In the genomic region with DNA sequence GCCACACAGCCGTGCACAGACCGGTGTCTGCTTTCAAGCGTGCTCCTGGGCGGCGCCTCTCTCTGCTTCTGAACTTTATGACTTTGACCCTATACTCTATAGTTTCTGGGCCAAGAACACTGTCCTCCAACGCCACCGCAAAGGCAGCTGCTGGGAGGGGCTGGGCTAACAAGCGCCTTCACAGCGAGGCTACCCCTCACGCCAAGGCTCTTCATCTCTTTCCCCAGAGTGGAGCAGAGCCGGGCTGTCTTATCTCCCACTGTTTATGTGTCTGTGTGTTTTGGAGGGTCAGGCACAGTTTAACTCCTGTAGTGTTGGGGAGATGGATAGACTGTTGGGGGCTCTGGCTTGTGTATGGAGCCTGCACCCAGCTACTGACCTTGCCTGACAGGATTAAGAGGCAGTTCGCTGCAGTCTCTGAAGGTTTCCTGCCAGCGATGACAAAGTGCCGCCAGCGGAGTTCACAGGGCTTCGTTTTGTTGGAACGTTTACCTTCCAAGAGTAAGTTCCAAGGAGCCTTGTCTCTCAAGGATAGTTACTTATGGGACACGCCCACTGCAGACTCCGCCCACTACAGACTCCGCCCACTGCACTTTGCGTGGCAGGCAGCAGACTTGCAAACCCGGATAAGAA, we compare ENCODE assay signal across 9 mouse cellular contexts. TPM values are rescaled to one million over a fixed set of nuclear protein-coding genes. Genes with fewer than 3 reads are reported as not detected.
DNase-seq lines count a peak whose midpoint lies in the region; ATAC-seq and TF ChIP-seq lines count a peak whose summit lies in the region.
"Had no signal": no experiment of that assay in that cellular context is flagged by ENCODE, and none has a peak within 500 bp of the region (broad histone marks: within the 10 kb centered on the region; RNA-seq: fewer than 3 reads in every experiment).

No protein-coding gene starts in this region.

- no peak overlapping the region for H3K27ac ChIP-seq in heart, embryonic 11.5 days (ENCODE audit: low read depth, low read length)
- H3K27ac ChIP-seq in intestine, embryonic 16.5 days (ENCODE audit: low read length) = peak overlapping the region; percentile 91
- no peak overlapping the region for H3K27ac ChIP-seq in lung, postnatal 0 days (ENCODE audit: low read length)
- no peak overlapping the region for H3K27ac ChIP-seq in layer of hippocampus, adult 2 months

- no peak overlapping the region for H3K4me3 ChIP-seq in heart, embryonic 11.5 days (ENCODE audit: low read depth, low read length)
- peak overlapping the region; percentile 27; the same call in 1 of the 2 replicates for H3K4me3 ChIP-seq in intestine, embryonic 16.5 days (ENCODE audit: low read length)
- H3K4me3 ChIP-seq in lung, postnatal 0 days (ENCODE audit: low read depth, low read length) = no peak overlapping the region
- H3K4me3 ChIP-seq in layer of hippocampus, adult 2 months = no peak overlapping the region

- H3K27me3 ChIP-seq in heart, embryonic 11.5 days (ENCODE audit: control insufficient read depth, insufficient read depth, low read length) = peaks cover under 1% of the 10 kb centered on the region; the same call in 1 of the 2 replicates
- H3K27me3 ChIP-seq in intestine, embryonic 16.5 days (replicated peaks; ENCODE audit: control insufficient read depth, insufficient read depth, low read length) = no peaks in the 10 kb centered on the region
- H3K27me3 ChIP-seq in lung, postnatal 0 days (replicated peaks; ENCODE audit: insufficient read depth, low read length) = no peaks in the 10 kb centered on the region

- intact Hi-C loops in heart, postnatal 14 days (cut with DNase I) = no loop called here

- H3K4me1 ChIP-seq in heart, embryonic 11.5 days (ENCODE audit: control insufficient read depth, insufficient read depth, low read length) = peaks cover 14% of the 10 kb centered on the region
- H3K4me1 ChIP-seq in intestine, embryonic 16.5 days (ENCODE audit: control insufficient read depth, insufficient read depth, low read length) = peaks cover 44% of the 10 kb centered on the region
- peaks cover 8% of the 10 kb centered on the region for H3K4me1 ChIP-seq in lung, postnatal 0 days (ENCODE audit: insufficient read depth, low read depth, low read length)

- no peak for ATAC-seq in heart, embryonic 11.5 days (replicated peaks; ENCODE audit: insufficient number of reproducible peaks, low FRiP score, low TSS enrichment)
- peak; percentile 84 for ATAC-seq in intestine, embryonic 16.5 days
- ATAC-seq in lung, postnatal 0 days = peak; percentile 66
- ATAC-seq in activated CD4-positive, CD25-positive, alpha-beta regulatory T cell, adult 4 months = no peak

- TF ChIP-seq CTCF in lung, postnatal 0 days (IDR thresholded peaks at IDR 0.05) = no peak
- TF ChIP-seq CTCF in layer of hippocampus, adult 2 months (conservative IDR thresholded peaks at IDR 0.05) = no peak

- TF ChIP-seq EP300 in lung, postnatal 0 days (IDR thresholded peaks at IDR 0.05) = no peak

- no peak overlapping the region for H3K9ac ChIP-seq in heart, embryonic 11.5 days (ENCODE audit: low read depth, low read length)
- peak overlapping the region; percentile 42 for H3K9ac ChIP-seq in intestine, embryonic 16.5 days (ENCODE audit: low read depth, low read length)
- no peak overlapping the region for H3K9ac ChIP-seq in lung, postnatal 0 days (replicated peaks; ENCODE audit: low read depth)

- H3K4me2 ChIP-seq in heart, embryonic 11.5 days = peak overlapping the region; percentile 34
- H3K4me2 ChIP-seq in intestine, embryonic 16.5 days (ENCODE audit: low read depth, low read length) = peak overlapping the region; percentile 52
- peak overlapping the region; percentile 25; the same call in 1 of the 2 replicates for H3K4me2 ChIP-seq in lung, postnatal 0 days (replicated peaks; ENCODE audit: low read depth, low read length)

- no peaks in the 10 kb centered on the region for H3K36me3 ChIP-seq in heart, embryonic 11.5 days (ENCODE audit: control insufficient read depth, insufficient read depth, low read length)
- no peaks in the 10 kb centered on the region for H3K36me3 ChIP-seq in intestine, embryonic 16.5 days (ENCODE audit: control insufficient read depth, insufficient read depth, low read length)
- no peaks in the 10 kb centered on the region for H3K36me3 ChIP-seq in lung, postnatal 0 days (ENCODE audit: insufficient read depth, low read length)
- H3K36me3 ChIP-seq: G1E had no signal

- WGBS in heart, embryonic 11.5 days (ENCODE audit: insufficient replicate concordance) = 28% methylated on average over 22 of the region's 22 CpGs
- WGBS in intestine, embryonic 16.5 days = 11% methylated on average over 22 of the region's 22 CpGs
- WGBS in lung, postnatal 0 days = 12% methylated on average over 22 of the region's 22 CpGs

- no peaks in the 10 kb centered on the region for H3K9me3 ChIP-seq in heart, embryonic 11.5 days (replicated peaks; ENCODE audit: control insufficient read depth, low read length)
- H3K9me3 ChIP-seq in intestine, embryonic 16.5 days (ENCODE audit: control insufficient read depth, low read length) = no peaks in the 10 kb centered on the region
- H3K9me3 ChIP-seq in lung, postnatal 0 days (ENCODE audit: low read length) = no peaks in the 10 kb centered on the region

- no peak for DNase-seq in heart, postnatal 14 days
- DNase-seq in WW6 (ENCODE audit: low read depth, low spot score) = peak; percentile 65
- peak; percentile 81 for DNase-seq in lung, postnatal 0 days (ENCODE audit: low spot score)
- DNase-seq in layer of hippocampus, adult 18-20 months (ENCODE audit: low spot score in 2 of 2) = no peak
- DNase-seq in layer of hippocampus, adult 2 months (ENCODE audit: low spot score in 2 of 2) = no peak

RNA-seq across cellular contexts. Expression of a gene that starts 25.6 kb away (rescaled TPM):
- polyA plus RNA-seq in heart, embryonic 11.5 days (2014; fragmentation: Nextera tagmentation; extraction: Ambion mirVana) = 202 and 221 TPM in 2 replicates
- total RNA-seq in heart, postnatal 14 days (2021) = 10 to 100 TPM; 47.7 to 58.4 TPM
- 214 and 235 TPM in 2 replicates for polyA plus RNA-seq in intestine, embryonic 16.5 days (2015; fragmentation: Nextera tagmentation; extraction: Ambion mirVana)
- 131 and 137 TPM in 2 replicates for polyA plus RNA-seq in lung, postnatal 0 days (2015; fragmentation: Nextera tagmentation; extraction: Ambion mirVana)
- 10 to 100 TPM; 74.7 to 96.9 TPM for total RNA-seq in layer of hippocampus, adult 18-20 months (2021)
- total RNA-seq in layer of hippocampus, adult 2 months (2021) = 10 to 100 TPM; 74.1 to 85.4 TPM
- polyA plus RNA-seq in activated CD4-positive, CD25-positive, alpha-beta regulatory T cell, adult 4 months (2017; shearing (Covaris generic)) = 10 to 100 TPM; 60.2 to 68.0 TPM

RNA-seq across cellular contexts. Expression of a gene that starts 26.0 kb away (rescaled TPM):
- polyA plus RNA-seq in heart, embryonic 11.5 days (2014; fragmentation: Nextera tagmentation; extraction: Ambion mirVana) = 1,603 and 1,668 TPM in 2 replicates
- 1,000 to 10,000 TPM; 4,230 to 4,270 TPM for total RNA-seq in heart, postnatal 14 days (2021)
- 1,710 and 1,737 TPM in 2 replicates for polyA plus RNA-seq in intestine, embryonic 16.5 days (2015; fragmentation: Nextera tagmentation; extraction: Ambion mirVana)
- polyA plus RNA-seq in lung, postnatal 0 days (2015; fragmentation: Nextera tagmentation; extraction: Ambion mirVana) = 1,092 and 1,166 TPM in 2 replicates
- total RNA-seq in layer of hippocampus, adult 18-20 months (2021) = 1,000 to 10,000 TPM; 1,117 to 1,130 TPM
- total RNA-seq in layer of hippocampus, adult 2 months (2021) = 1,000 to 10,000 TPM in 1 of 2 experiments, 100 to 1,000 TPM in 1; 991 to 1,040 TPM
- polyA plus RNA-seq in activated CD4-positive, CD25-positive, alpha-beta regulatory T cell, adult 4 months (2017; shearing (Covaris generic)) = 1,000 to 10,000 TPM; 1,217 to 1,292 TPM

RNA-seq across cellular contexts. Expression of a gene that starts 26.1 kb away (rescaled TPM):
- 1.9 and 2.0 TPM in 2 replicates for polyA plus RNA-seq in heart, embryonic 11.5 days (2014; fragmentation: Nextera tagmentation; extraction: Ambion mirVana)
- not detected for total RNA-seq in heart, postnatal 14 days (2021)
- 1.5 TPM in 2 replicates for polyA plus RNA-seq in intestine, embryonic 16.5 days (2015; fragmentation: Nextera tagmentation; extraction: Ambion mirVana)
- polyA plus RNA-seq in lung, postnatal 0 days (2015; fragmentation: Nextera tagmentation; extraction: Ambion mirVana) = 1.00 and 1.3 TPM in 2 replicates
- total RNA-seq in layer of hippocampus, adult 18-20 months (2021) = 1 to 10 TPM; 1.4 to 2.0 TPM
- under 1 TPM in 1 of 2 experiments, not detected in 1; 0.69 TPM for total RNA-seq in layer of hippocampus, adult 2 months (2021)
- not detected for polyA plus RNA-seq in activated CD4-positive, CD25-positive, alpha-beta regulatory T cell, adult 4 months (2017; shearing (Covaris generic))
- total RNA-seq: G1E had no signal

RNA-seq across cellular contexts. Expression of a gene that starts 42.2 kb away (rescaled TPM):
- polyA plus RNA-seq in heart, embryonic 11.5 days (2014; fragmentation: Nextera tagmentation; extraction: Ambion mirVana) = 3.2 and 3.9 TPM in 2 replicates
- total RNA-seq in heart, postnatal 14 days (2021) = 1 to 10 TPM; 3.9 to 4.3 TPM
- polyA plus RNA-seq in intestine, embryonic 16.5 days (2015; fragmentation: Nextera tagmentation; extraction: Ambion mirVana) = 55.5 and 55.6 TPM in 2 replicates
- polyA plus RNA-seq in lung, postnatal 0 days (2015; fragmentation: Nextera tagmentation; extraction: Ambion mirVana) = 36.0 and 36.4 TPM in 2 replicates
- 1 to 10 TPM; 3.7 to 4.6 TPM for total RNA-seq in layer of hippocampus, adult 18-20 months (2021)
- 1 to 10 TPM; 4.7 to 5.2 TPM for total RNA-seq in layer of hippocampus, adult 2 months (2021)
- 10 to 100 TPM; 17.9 to 24.8 TPM for polyA plus RNA-seq in activated CD4-positive, CD25-positive, alpha-beta regulatory T cell, adult 4 months (2017; shearing (Covaris generic))

RNA-seq across cellular contexts. Expression of a gene that starts 46.5 kb away (rescaled TPM):
- 3.5 and 4.6 TPM in 2 replicates for polyA plus RNA-seq in heart, embryonic 11.5 days (2014; fragmentation: Nextera tagmentation; extraction: Ambion mirVana)
- 1 to 10 TPM; 3.7 to 4.0 TPM for total RNA-seq in heart, postnatal 14 days (2021)
- polyA plus RNA-seq in intestine, embryonic 16.5 days (2015; fragmentation: Nextera tagmentation; extraction: Ambion mirVana) = 1.8 and 1.9 TPM in 2 replicates
- polyA plus RNA-seq in lung, postnatal 0 days (2015; fragmentation: Nextera tagmentation; extraction: Ambion mirVana) = 2.0 and 2.1 TPM in 2 replicates
- 10 to 100 TPM; 17.4 to 17.6 TPM for total RNA-seq in layer of hippocampus, adult 18-20 months (2021)
- 10 to 100 TPM; 14.0 to 15.6 TPM for total RNA-seq in layer of hippocampus, adult 2 months (2021)
- polyA plus RNA-seq in activated CD4-positive, CD25-positive, alpha-beta regulatory T cell, adult 4 months (2017; shearing (Covaris generic)) = not detected

Comparison
In these comparisons a context has a peak if more than half of its experiments do, and no peak if none do; other contexts are left out.
1. ATAC-seq: peak in intestine, embryonic 16.5 days (single experiment) and lung, postnatal 0 days (single experiment); none in heart, embryonic 11.5 days (single experiment) and activated CD4-positive, CD25-positive, alpha-beta regulatory T cell, adult 4 months (single experiment).
2. DNase-seq: peak in WW6 (single experiment) and lung, postnatal 0 days (single experiment); none in heart, postnatal 14 days (0 of 2), layer of hippocampus, adult 18-20 months (0 of 2) and layer of hippocampus, adult 2 months (0 of 2).
3. Peak in every context shown above with its lines, with median percentiles within 50 percentile points of each other: H3K4me2 ChIP-seq.